Mouse (Mus musculus): Measurements from ENCODE around the gene Tcf7l1. TPM values are rescaled to one million over a fixed set of nuclear protein-coding genes. Genes with fewer than 3 reads are reported as not detected.

Gene Tcf7l1
- polyA plus RNA-seq, 1 experiment from 2014 or later = 38.2 TPM

GRCm38 (mm10) chr6:72809522-72810149 lies 20.6 kb upstream of the Tcf7l1 start:
- no peak overlapping the region for H3K4me2 ChIP-seq
- peaks cover 9% of the 10 kb centered on the region; the same call in 1 of the 2 replicates for H3K4me1 ChIP-seq
- no peaks in the 10 kb centered on the region for H3K27me3 ChIP-seq
- ATAC-seq (replicated peaks; ENCODE audit: low FRiP score) = no peak
- no peaks in the 10 kb centered on the region for H3K36me3 ChIP-seq
- no peaks in the 10 kb centered on the region for H3K9me3 ChIP-seq (replicated peaks)
- no peak overlapping the region for H3K9ac ChIP-seq
- H3K27ac ChIP-seq = no peak overlapping the region
- H3K4me3 ChIP-seq (replicated peaks) = no peak overlapping the region
- WGBS = 57% methylated on average over 4 of the region's 4 CpGs

DNA sequence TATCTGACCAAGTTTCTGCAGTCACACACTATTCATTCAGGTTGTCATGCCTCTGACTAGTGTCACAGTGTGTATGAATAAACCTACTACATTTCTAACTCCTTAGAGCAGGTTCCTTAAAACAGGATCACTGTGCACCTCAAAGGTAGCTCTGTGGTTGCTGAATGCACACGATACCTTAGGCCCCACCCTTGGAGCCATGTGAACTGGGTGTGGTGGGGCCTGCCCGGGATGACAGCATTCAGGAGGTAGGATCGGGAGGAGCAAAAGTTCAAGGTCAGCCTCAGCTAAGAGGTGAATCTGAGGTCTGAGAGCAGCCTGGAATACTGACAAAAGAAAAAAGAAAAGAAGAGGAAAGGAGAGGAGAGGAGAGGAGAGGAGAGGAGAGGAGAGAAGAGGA lies 19.3 kb upstream of the Tcf7l1 start:
- no peaks in the 10 kb centered on the region for H3K27me3 ChIP-seq
- no peak for ATAC-seq (replicated peaks; ENCODE audit: low FRiP score)
- WGBS = 55% methylated on average over 3 of the region's 3 CpGs

DNA sequence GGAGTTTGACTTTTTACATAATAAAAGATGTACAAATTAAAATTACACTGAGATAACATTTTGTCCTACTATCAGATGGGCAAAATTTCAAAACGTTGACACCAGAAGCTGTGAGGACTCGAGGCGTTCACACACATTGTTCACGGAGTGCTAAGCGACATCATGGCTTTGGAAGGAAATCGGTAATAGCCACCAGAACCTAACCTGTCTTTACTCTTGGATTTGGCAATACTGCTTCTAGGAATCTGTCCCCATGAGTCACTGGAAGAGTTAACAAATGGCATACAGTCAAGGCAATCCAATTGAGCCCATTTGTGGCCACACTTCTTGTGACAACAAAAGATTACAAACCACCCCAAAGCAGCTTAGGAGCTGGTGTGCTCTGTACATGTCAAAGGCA lies 14.6 kb upstream of the Tcf7l1 start:
- WGBS = 78% methylated on average over 6 of the region's 6 CpGs
- no peaks in the 10 kb centered on the region for H3K36me3 ChIP-seq
- no peak overlapping the region for H3K4me3 ChIP-seq (replicated peaks)
- H3K27me3 ChIP-seq = no peaks in the 10 kb centered on the region
- H3K9me3 ChIP-seq (replicated peaks) = no peaks in the 10 kb centered on the region
- no peak overlapping the region for H3K27ac ChIP-seq
- no peak overlapping the region for H3K9ac ChIP-seq
- no peak for ATAC-seq (replicated peaks; ENCODE audit: low FRiP score)
- no peak overlapping the region for H3K4me2 ChIP-seq
- no peaks in the 10 kb centered on the region for H3K4me1 ChIP-seq

More for the DNA sequence above, 19.3 kb upstream of the Tcf7l1 start:
- Histone ChIP-seq H3K9ac (no peak overlapping the region), H3K36me3 (no peaks in the 10 kb centered on the region), H3K4me3 (replicated peaks) (no peak overlapping the region), H3K27ac (no peak overlapping the region), H3K4me2 (no peak overlapping the region), H3K4me1 (peaks cover 4% of the 10 kb centered on the region; the same call in 1 of the 2 replicates), H3K9me3 (replicated peaks) (no peaks in the 10 kb centered on the region)

GRCm38 (mm10) chr6:72802119-72802518 lies 13.1 kb upstream of the Tcf7l1 start:
- no peaks in the 10 kb centered on the region for H3K4me1 ChIP-seq
- no peak for ATAC-seq (replicated peaks; ENCODE audit: low FRiP score)
- H3K27me3 ChIP-seq = no peaks in the 10 kb centered on the region
- 86% methylated on average over 6 of the region's 6 CpGs for WGBS
- no peak overlapping the region for H3K4me2 ChIP-seq
- H3K9ac ChIP-seq = no peak overlapping the region
- no peaks in the 10 kb centered on the region for H3K36me3 ChIP-seq
- no peak overlapping the region for H3K4me3 ChIP-seq (replicated peaks)
- no peak overlapping the region for H3K27ac ChIP-seq
- no peaks in the 10 kb centered on the region for H3K9me3 ChIP-seq (replicated peaks)

- H3K9me3 ChIP-seq (replicated peaks) = no peaks in the 10 kb centered on the region
- H3K36me3 ChIP-seq = no peaks in the 10 kb centered on the region
- H3K9ac ChIP-seq = no peak overlapping the region
- WGBS = 46% methylated on average over 2 of the region's 2 CpGs
- H3K4me2 ChIP-seq = no peak overlapping the region
- no peak overlapping the region for H3K4me3 ChIP-seq (replicated peaks)
- no peak overlapping the region for H3K27ac ChIP-seq
- no peak for ATAC-seq (replicated peaks; ENCODE audit: low FRiP score)
- H3K4me1 ChIP-seq = peaks cover 1% of the 10 kb centered on the region
- no peaks in the 10 kb centered on the region for H3K27me3 ChIP-seq
Measured at GRCm38 (mm10) chr6:72800641-72801040, 11.6 kb upstream of the Tcf7l1 start.

GRCm38 (mm10) chr6:72797763-72798162 lies 8.7 kb upstream of the Tcf7l1 start:
- no peak overlapping the region for H3K9ac ChIP-seq
- no peak overlapping the region for H3K27ac ChIP-seq
- peaks cover 9% of the 10 kb centered on the region for H3K4me1 ChIP-seq
- ATAC-seq (replicated peaks; ENCODE audit: low FRiP score) = no peak
- no peaks in the 10 kb centered on the region for H3K9me3 ChIP-seq (replicated peaks)
- H3K4me3 ChIP-seq (replicated peaks) = no peak overlapping the region
- no peaks in the 10 kb centered on the region for H3K27me3 ChIP-seq
- no peak overlapping the region for H3K4me2 ChIP-seq
- no peaks in the 10 kb centered on the region for H3K36me3 ChIP-seq

- H3K27ac ChIP-seq = no peak overlapping the region
Measured at GRCm38 (mm10) chr6:72795444-72795843, 6.4 kb upstream of the Tcf7l1 start.

GRCm38 (mm10) chr6:72794870-72795269 lies 5.8 kb upstream of the Tcf7l1 start:
- peaks cover 11% of the 10 kb centered on the region for H3K4me1 ChIP-seq
- 53% methylated on average over 7 of the region's 7 CpGs for WGBS
- H3K27me3 ChIP-seq = no peaks in the 10 kb centered on the region
- ATAC-seq (replicated peaks; ENCODE audit: low FRiP score) = no peak
- H3K36me3 ChIP-seq = no peaks in the 10 kb centered on the region
- no peak overlapping the region for H3K4me3 ChIP-seq (replicated peaks)
- H3K27ac ChIP-seq = no peak overlapping the region
- no peak overlapping the region for H3K9ac ChIP-seq
- H3K4me2 ChIP-seq = no peak overlapping the region
- no peaks in the 10 kb centered on the region for H3K9me3 ChIP-seq (replicated peaks)

More at GRCm38 (mm10) chr6:72795444-72795843, 6.4 kb upstream of the Tcf7l1 start:
- Histone ChIP-seq H3K4me1 (peaks cover 9% of the 10 kb centered on the region), H3K36me3 (no peaks in the 10 kb centered on the region), H3K9me3 (replicated peaks) (no peaks in the 10 kb centered on the region), H3K27me3 (no peaks in the 10 kb centered on the region), H3K9ac (no peak overlapping the region), H3K4me3 (replicated peaks) (no peak overlapping the region), H3K4me2 (peak overlapping the region; percentile 26)
- WGBS = 39% methylated on average over 16 of the region's 16 CpGs
- no peak for ATAC-seq (replicated peaks; ENCODE audit: low FRiP score)

GRCm38 (mm10) chr6:72792641-72793040 lies 3.6 kb upstream of the Tcf7l1 start:
- H3K27ac ChIP-seq = no peak overlapping the region
- H3K4me2 ChIP-seq = no peak overlapping the region
- no peak for ATAC-seq (replicated peaks; ENCODE audit: low FRiP score)
- H3K9ac ChIP-seq = no peak overlapping the region
- peaks cover 15% of the 10 kb centered on the region for H3K4me1 ChIP-seq
- no peaks in the 10 kb centered on the region for H3K36me3 ChIP-seq
- H3K27me3 ChIP-seq = no peaks in the 10 kb centered on the region
- H3K4me3 ChIP-seq (replicated peaks) = no peak overlapping the region
- 93% methylated on average over 8 of the region's 8 CpGs for WGBS
- no peaks in the 10 kb centered on the region for H3K9me3 ChIP-seq (replicated peaks)

DNA sequence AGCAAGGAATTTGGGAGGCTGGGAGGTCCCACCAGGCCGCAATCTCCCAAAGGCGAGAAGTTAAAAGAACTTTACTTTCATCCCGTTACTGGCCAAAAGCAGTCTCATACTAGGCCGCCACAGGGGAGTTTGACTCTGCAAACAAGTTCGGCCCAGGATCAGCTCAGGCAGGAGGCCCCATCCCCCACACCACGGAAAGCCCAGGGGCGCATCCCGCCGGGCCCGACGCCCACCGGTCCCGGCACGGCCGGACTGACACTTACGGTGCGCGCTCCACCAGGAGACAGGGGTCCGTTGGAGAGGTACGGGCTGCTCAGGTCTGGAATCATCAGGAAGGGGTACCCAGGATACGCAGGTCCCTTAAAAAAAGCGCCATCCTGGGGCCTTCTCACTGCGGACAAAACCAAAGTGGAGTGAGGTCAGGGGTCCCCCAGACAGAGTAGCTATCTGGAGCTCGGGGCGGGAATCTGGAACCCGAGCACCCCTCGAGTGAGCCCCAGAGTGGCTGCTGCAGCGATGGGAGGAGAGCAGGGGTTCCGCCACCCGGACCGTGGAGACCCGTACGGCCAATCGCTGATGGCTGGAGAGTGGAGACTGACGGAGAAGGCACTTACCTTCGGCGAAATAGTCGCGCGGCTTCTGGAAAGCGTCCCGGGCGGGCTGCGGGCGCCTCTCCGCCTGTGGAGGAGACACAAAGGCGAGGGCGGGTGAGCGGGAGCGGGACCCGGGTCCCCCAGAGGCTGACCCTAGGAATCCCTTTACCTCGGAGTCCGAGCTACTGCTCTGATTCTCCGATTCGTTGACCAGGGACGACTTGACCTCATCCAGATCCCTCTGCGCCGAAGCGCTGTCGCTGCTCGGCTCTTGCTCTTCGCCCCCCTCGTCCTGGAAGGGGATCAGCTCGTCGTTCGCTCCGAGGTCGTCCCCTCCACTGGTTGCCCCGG lies 834 bp downstream of the Tcf7l1 start:
- ATAC-seq (replicated peaks; ENCODE audit: low FRiP score) = peak; percentile 16
- Histone ChIP-seq H3K4me1 (peaks cover 25% of the 10 kb centered on the region), H3K27ac (peak overlapping the region; percentile 96), H3K4me2 (peak overlapping the region; percentile 71), H3K9me3 (replicated peaks) (no peaks in the 10 kb centered on the region), H3K4me3 (replicated peaks) (peak overlapping the region; percentile 82), H3K27me3 (no peaks in the 10 kb centered on the region), H3K9ac (peak overlapping the region; percentile 94), H3K36me3 (peaks cover 23% of the 10 kb centered on the region; the same call in 1 of the 2 replicates)
- under 1% methylated on average over 69 of the region's 69 CpGs for WGBS

GRCm38 (mm10) chr6:72787322-72787947 lies 1.6 kb downstream of the Tcf7l1 start:
- H3K27me3 ChIP-seq = no peaks in the 10 kb centered on the region
- peaks cover 30% of the 10 kb centered on the region for H3K36me3 ChIP-seq
- peak overlapping the region; percentile 96 for H3K27ac ChIP-seq
- peak overlapping the region; percentile 71 for H3K4me2 ChIP-seq
- ATAC-seq (replicated peaks; ENCODE audit: low FRiP score) = no peak
- peak overlapping the region; percentile 82 for H3K4me3 ChIP-seq (replicated peaks)
- 7% methylated on average over 19 of the region's 19 CpGs for WGBS
- no peaks in the 10 kb centered on the region for H3K9me3 ChIP-seq (replicated peaks)
- peak overlapping the region; percentile 94 for H3K9ac ChIP-seq
- peaks cover 28% of the 10 kb centered on the region for H3K4me1 ChIP-seq

GRCm38 (mm10) chr6:72783780-72784179 lies 5.3 kb downstream of the Tcf7l1 start:
- Histone ChIP-seq H3K36me3 (peaks cover 62% of the 10 kb centered on the region), H3K9me3 (replicated peaks) (no peaks in the 10 kb centered on the region), H3K4me3 (replicated peaks) (no peak overlapping the region), H3K4me2 (no peak overlapping the region), H3K27ac (no peak overlapping the region), H3K4me1 (peaks cover 32% of the 10 kb centered on the region), H3K27me3 (no peaks in the 10 kb centered on the region), H3K9ac (no peak overlapping the region)
- ATAC-seq (replicated peaks; ENCODE audit: low FRiP score) = no peak
- 90% methylated on average over 4 of the region's 4 CpGs for WGBS

All from kidney, embryonic 15.5 days (tissue).